Mouse (Mus musculus) embryonic facial prominence, embryonic 10.5 days (tissue): ENCODE results near the gene Slc2a13. TPM values are rescaled to one million over a fixed set of nuclear protein-coding genes. Genes with fewer than 3 reads are reported as not detected.

Experiments
- DNase-seq: peaks from one replicate; pipeline ENCODE4 v3.0.0-alpha.2; 2017; ENCODE audit warnings: low spot score
- H3K27ac ChIP-seq: fragments of 300-500 bp; sonication (generic); replicated peaks from 2 replicates; pipeline ENCODE4 v1.5.1; 2016; ENCODE audit warnings: mild to moderate bottlenecking
- H3K27me3 ChIP-seq: fragments of 300-500 bp; sonication (generic); replicated peaks from 2 replicates; pipeline ENCODE4 v1.6.1; 2016; ENCODE audit warnings: low read depth, mild to moderate bottlenecking; ENCODE audit not compliant: poor library complexity, severe bottlenecking
- H3K36me3 ChIP-seq: fragments of 300-500 bp; sonication (generic); replicated peaks from 2 replicates; pipeline ENCODE4 v1.6.1; 2016; ENCODE audit warnings: mild to moderate bottlenecking, moderate library complexity
- H3K4me1 ChIP-seq: fragments of 300-500 bp; sonication (generic); 2 replicates; pipeline ENCODE4 v1.6.1; 2016
- H3K4me3 ChIP-seq: fragments of 300-500 bp; sonication (generic); 2 replicates; pipeline ENCODE4 v1.5.1; 2016; ENCODE audit warnings: mild to moderate bottlenecking, moderate library complexity
- H3K9me3 ChIP-seq: fragments of 300-500 bp; sonication (generic); 2 replicates; pipeline ENCODE4 v1.6.1; 2016; ENCODE audit warnings: mild to moderate bottlenecking
- WGBS: fragments of 180-500 bp; shearing (Covaris S2); methylation state at CpG from one replicate; pipeline ENCODE4 v1.1.7; 2016; 5-methylcytosine and 5-hydroxymethylcytosine counted together
- polyA plus RNA-seq: library from polyadenylated mRNA; unstranded; fragments of >200 nt; fragmentation: Nextera tagmentation; extraction: Ambion mirVana; gene quantifications from 2 replicates; pipeline ENCODE4 v1.2.1, GENCODE M21; 2016

The Slc2a13 gene
- polyA plus RNA-seq, 1 experiment from 2014 or later, result 0.50 TPM

DNA sequence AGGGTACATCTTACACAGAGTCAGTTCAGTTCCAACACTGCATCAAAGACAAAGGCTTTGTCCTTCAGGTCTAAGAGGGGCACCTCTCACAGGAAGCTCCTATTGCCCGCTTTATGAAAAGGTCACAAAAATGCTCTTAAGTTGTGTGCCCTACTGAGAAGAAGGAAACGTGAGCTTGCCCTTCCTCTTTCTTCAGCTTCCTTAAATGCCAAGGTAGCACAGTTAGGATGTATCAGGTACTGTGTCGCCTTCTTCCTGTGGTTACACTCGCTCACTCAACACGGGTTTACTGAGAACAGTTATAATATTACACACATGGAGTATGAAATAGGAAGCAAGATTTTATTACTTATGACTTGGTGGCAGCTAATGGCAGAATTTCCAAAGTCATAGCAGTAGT lies 335.8 kb downstream of the Slc2a13 start:
- H3K27me3 ChIP-seq, result no peaks in the 10 kb centered on the region
- no peak for DNase-seq
- H3K9me3 ChIP-seq, result no peaks in the 10 kb centered on the region
- no peak overlapping the region for H3K4me3 ChIP-seq
- H3K36me3 ChIP-seq, result no peaks in the 10 kb centered on the region
- 84% methylated on average over 5 of the region's 5 CpGs for WGBS
- H3K4me1 ChIP-seq, result no peaks in the 10 kb centered on the region
- no peak overlapping the region for H3K27ac ChIP-seq

Other genes with a start within 250 kb of the Slc2a13 start
- 1.7 and 1.8 TPM in 2 replicates for gene Lrrk2, start 99.9 kb upstream of the Slc2a13 start, polyA plus RNA-seq